ENCODE assay signal across 8 mouse cellular contexts in the genomic region with DNA sequence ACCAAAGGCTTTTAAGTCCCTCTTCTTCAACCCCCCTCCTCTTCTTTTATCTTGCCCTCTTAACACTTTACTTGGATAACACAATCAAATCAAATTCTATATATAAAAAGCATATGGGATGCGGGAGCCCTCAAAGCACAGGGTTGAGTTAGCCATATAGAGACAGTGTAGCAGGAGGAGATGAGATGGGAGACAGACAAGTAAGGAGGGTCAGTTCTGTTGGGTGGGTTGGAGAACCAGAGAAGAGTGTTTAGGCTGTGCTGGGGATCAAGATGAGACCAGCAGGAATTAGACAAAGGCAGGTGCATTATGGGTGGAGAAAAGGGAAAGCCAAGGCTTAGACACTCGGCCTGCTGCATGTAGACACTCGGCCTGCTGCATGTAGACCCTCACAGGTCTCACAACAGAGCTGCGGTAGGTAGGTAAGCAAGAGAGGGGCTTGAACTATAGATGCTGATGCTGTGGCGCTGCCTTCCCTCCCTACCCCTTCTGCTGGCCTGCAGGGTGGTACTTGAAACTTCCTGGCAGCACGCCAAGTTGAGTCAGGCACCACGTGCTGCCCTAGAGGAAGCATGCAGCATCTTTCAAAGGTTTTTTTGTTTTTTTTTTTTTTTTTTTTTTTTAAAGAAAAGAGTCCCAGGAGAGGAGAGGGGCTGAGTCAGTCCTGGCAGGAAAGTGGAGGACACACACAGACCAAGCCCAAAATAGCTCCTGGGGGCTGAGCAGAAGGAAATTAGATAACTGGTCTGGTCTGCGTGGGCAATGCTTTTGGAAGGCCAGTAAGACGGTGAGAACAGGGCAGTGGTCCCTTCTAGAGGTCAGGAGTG.
A peak's percentile ranks its signal among the peaks of the same experiment; 100 is the strongest.
DNase-seq lines count a peak whose midpoint lies in the region; ATAC-seq and TF ChIP-seq lines count a peak whose summit lies in the region.

No protein-coding gene starts in this region.

- intact Hi-C loops in left cerebral cortex, postnatal 4 days (cut with DNase I) = no loop called here

- H3K36me3 ChIP-seq in liver, postnatal 0 days (replicated peaks; ENCODE audit: insufficient read depth, low read length) = no peaks in the 10 kb centered on the region
- no peaks in the 10 kb centered on the region for H3K36me3 ChIP-seq in liver, embryonic 12.5 days
- H3K36me3 ChIP-seq in forebrain, embryonic 12.5 days (replicated peaks) = no peaks in the 10 kb centered on the region

- no peaks in the 10 kb centered on the region for H3K27me3 ChIP-seq in liver, postnatal 0 days (ENCODE audit: insufficient read depth, low read length)
- 0 out of 2 replicates have a peak, but pooled peaks cover 7% of the 10 kb centered on the region for H3K27me3 ChIP-seq in liver, embryonic 12.5 days (replicated peaks)
- peaks cover 7% of the 10 kb centered on the region; the same call in 1 of the 2 replicates for H3K27me3 ChIP-seq in forebrain, embryonic 12.5 days

- H3K4me2 ChIP-seq in liver, postnatal 0 days (ENCODE audit: low read depth, low read length) = no peak overlapping the region
- no peak overlapping the region for H3K4me2 ChIP-seq in liver, embryonic 12.5 days
- no peak overlapping the region for H3K4me2 ChIP-seq in forebrain, embryonic 12.5 days

- no peak for TF ChIP-seq EP300 in liver, postnatal 0 days (IDR thresholded peaks at IDR 0.05; ENCODE audit: low read depth)

- TF ChIP-seq CTCF in liver, postnatal 0 days (IDR thresholded peaks at IDR 0.05; ENCODE audit: low read depth) = 0 out of 2 replicates have a peak, but pooled peaks have one; percentile 8

- WGBS in liver, postnatal 0 days (ENCODE audit: insufficient replicate concordance) = 50% methylated on average over 9 of the region's 9 CpGs
- 46% methylated on average over 9 of the region's 9 CpGs for WGBS in liver, embryonic 12.5 days (ENCODE audit: insufficient replicate concordance)
- 34% methylated on average over 9 of the region's 9 CpGs for WGBS in forebrain, embryonic 12.5 days

- 0 out of 2 replicates have a peak, but pooled peaks have one; percentile 19 for ATAC-seq in liver, postnatal 0 days
- ATAC-seq in liver, embryonic 12.5 days = no peak
- peak; percentile 88 for ATAC-seq in forebrain, embryonic 12.5 days (ENCODE audit: low FRiP score)
- peak; percentile 44 to 52 for ATAC-seq in hematopoietic stem cell, adult 5-6 weeks (replicated peaks in 1 of 2; ENCODE audit: insufficient read depth in 1 of 2, low FRiP score in 2 of 2, low TSS enrichment in 1 of 2, low read depth in 1 of 2, poor library complexity in 2 of 2, severe bottlenecking in 2 of 2)

- no peaks in the 10 kb centered on the region for H3K9me3 ChIP-seq in liver, postnatal 0 days (ENCODE audit: low read length)
- H3K9me3 ChIP-seq in liver, embryonic 12.5 days (replicated peaks) = no peaks in the 10 kb centered on the region
- H3K9me3 ChIP-seq in forebrain, embryonic 12.5 days = no peaks in the 10 kb centered on the region

- no peak overlapping the region for H3K4me3 ChIP-seq in liver, postnatal 0 days (ENCODE audit: low read depth, low read length)
- no peak overlapping the region for H3K4me3 ChIP-seq in liver, embryonic 12.5 days
- no peak overlapping the region for H3K4me3 ChIP-seq in forebrain, embryonic 12.5 days (replicated peaks)

- H3K9ac ChIP-seq in liver, postnatal 0 days (replicated peaks) = no peak overlapping the region
- no peak overlapping the region for H3K9ac ChIP-seq in liver, embryonic 12.5 days
- H3K9ac ChIP-seq in forebrain, embryonic 12.5 days = no peak overlapping the region

- DNase-seq in liver, postnatal 0 days = peak; percentile 58
- peak; percentile 76 for DNase-seq in adrenal gland, postnatal 25 days
- peak; percentile 88 for DNase-seq in left cerebral cortex, postnatal 4 days
- DNase-seq in naive thymus-derived CD4-positive, alpha-beta T cell, adult 2 months (ENCODE audit: low read depth) = peak; percentile 39
- DNase-seq in thymus, postnatal 10 days (ENCODE audit: low spot score in 2 of 2) = peak; percentile 64 to 79

- H3K27ac ChIP-seq in liver, postnatal 0 days (ENCODE audit: low read depth) = no peak overlapping the region
- H3K27ac ChIP-seq in liver, embryonic 12.5 days = no peak overlapping the region
- H3K27ac ChIP-seq in forebrain, embryonic 12.5 days = peak overlapping the region; percentile 31; the same call in 1 of the 2 replicates

- H3K4me1 ChIP-seq in liver, postnatal 0 days (ENCODE audit: insufficient read depth) = peaks cover 3% of the 10 kb centered on the region; the same call in 1 of the 2 replicates
- H3K4me1 ChIP-seq in liver, embryonic 12.5 days = peaks cover 4% of the 10 kb centered on the region; the same call in 1 of the 2 replicates
- peaks cover 24% of the 10 kb centered on the region for H3K4me1 ChIP-seq in forebrain, embryonic 12.5 days
